Mouse (Mus musculus) CD4-positive naive resting alpha-beta T cell, adult 57 days (primary cell): ENCODE measurements around the gene Fpr-rs6. TPM values are rescaled to one million over a fixed set of nuclear protein-coding genes. Genes with fewer than 3 reads are reported as not detected.

Experiments
- total RNA-seq: library from RNA; stranded (reverse); gene quantifications from one replicate; pipeline ENCODE4 v1.2.4, GENCODE M21; 2023

The Fpr-rs6 gene
- total RNA-seq: not detected

DNA sequence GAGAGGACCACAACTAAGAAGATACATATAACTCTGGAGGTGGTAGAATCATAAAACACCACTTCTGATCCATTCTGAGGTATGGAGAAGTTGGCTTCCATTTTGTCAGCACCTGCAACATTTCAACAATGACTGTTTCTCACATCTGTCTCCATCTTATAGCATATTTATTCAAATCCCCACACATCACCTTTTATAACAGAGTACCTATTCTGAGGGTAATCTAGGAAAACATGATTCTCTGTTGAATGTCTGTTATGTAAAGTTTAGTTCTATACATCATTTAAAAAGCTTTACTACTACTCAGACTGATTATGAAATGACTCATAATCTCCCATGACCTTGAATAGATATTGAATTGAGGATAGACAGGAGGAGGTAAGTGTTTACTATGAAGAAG, at the start of gene Fpr-rs6:
Gene Fpr-rs6, minus strand, starts transcription at position 101 of the 400 bp plus-strand sequence.

Other genes starting within 250 kb of the Fpr-rs6 start
- not detected for gene Vmn2r104, start 134.8 kb downstream of the Fpr-rs6 start, total RNA-seq
- gene Fpr-rs7, start 68.9 kb downstream of the Fpr-rs6 start, total RNA-seq: not detected
- gene Vmn2r105, start 52.0 kb upstream of the Fpr-rs6 start, total RNA-seq: not detected
- gene Vmn2r106, start 102.5 kb upstream of the Fpr-rs6 start, total RNA-seq: not detected
- not detected for gene Vmn2r107, start 162.1 kb upstream of the Fpr-rs6 start, total RNA-seq
- gene Vmn1r224, start 231.0 kb upstream of the Fpr-rs6 start, total RNA-seq: not detected